Mouse (Mus musculus) c-Kit-positive CD71-positive TER-119-positive erythroid progenitor cells, embryonic 14.5 days (primary cell): ENCODE results near the gene Akap13.

Source experiments
- DNase-seq: peaks from one replicate; pipeline ENCODE4 v3.0.0-alpha.2; 2013; ENCODE audit warnings: low spot score

Akap13 gene

DNA sequence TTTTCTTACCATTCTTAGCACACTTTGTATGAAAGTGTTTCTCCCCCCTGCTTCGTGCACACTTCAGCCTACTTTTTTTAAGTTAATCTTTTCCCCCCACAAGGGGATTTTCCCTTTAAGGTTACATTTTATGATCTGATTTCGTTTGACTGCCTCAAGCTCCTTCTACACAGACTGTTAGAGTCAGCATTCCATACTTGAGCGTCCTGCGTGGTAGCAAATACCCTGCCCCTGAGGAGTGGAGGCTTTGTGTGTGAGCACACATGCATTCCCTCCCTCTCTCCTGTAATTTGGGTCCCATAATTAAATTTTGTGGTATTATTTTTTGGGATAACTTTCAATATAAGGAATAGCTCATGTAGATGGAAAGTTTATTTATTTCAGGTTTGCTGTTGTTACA lies 103.8 kb downstream of the Akap13 start:
- DNase-seq, result no peak

DNA sequence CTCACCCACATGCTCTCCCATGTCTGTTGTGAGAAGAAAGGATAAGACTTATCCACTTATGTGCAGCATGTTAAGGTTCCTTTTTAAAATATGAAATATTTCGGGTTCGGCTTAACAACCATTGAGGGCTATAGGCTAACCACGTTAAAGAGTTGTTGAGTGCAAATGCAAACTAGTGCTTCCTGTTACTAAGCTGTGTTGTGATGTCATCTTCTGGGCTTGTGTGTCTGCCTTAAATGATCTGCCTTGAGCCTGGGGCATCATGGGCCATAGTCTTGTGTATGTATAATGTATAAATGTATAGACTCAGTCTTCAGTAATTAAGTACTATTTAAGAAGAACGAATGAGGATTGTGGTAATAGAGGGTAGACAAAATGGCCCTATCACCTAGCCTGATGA lies 104.6 kb downstream of the Akap13 start:
- DNase-seq, result no peak

DNA sequence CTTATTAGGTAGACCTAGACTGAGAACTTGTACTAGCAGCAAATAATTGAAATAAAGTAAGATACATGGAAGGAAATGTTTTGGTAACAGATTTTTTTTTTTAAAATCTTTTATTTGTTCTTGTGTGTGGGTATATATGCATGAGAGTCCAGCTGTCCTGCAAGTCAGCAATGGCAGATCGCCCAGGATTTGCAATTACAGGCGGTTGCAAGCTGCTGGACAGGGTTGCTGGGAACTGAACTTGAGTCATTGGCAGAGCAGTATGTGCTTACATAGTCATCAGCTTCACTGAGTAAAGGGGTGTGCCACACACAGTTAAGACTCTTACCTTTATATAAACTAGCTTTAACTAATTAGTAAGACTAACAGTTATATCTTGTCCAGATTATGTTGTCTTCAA lies 105.2 kb downstream of the Akap13 start:
- DNase-seq, result no peak

DNA sequence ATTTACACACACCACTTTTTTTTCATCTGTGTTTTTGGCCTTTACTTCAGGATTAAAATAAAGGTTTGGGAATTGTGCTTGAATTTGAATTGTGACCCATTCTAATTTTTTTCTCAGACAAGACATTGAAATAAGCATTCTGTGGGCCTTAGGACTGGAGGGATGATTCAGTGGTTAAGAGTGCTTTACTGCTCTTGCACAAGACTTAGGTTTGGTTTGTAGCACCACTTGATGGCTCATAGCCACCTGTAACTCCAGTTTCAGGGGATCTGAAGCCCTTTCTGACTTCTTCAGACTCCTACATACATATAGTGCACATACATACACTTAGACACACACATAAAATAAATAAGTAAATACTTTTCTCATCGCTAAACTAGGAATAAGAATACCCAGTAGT lies 105.8 kb downstream of the Akap13 start:
- DNase-seq, result no peak

DNA sequence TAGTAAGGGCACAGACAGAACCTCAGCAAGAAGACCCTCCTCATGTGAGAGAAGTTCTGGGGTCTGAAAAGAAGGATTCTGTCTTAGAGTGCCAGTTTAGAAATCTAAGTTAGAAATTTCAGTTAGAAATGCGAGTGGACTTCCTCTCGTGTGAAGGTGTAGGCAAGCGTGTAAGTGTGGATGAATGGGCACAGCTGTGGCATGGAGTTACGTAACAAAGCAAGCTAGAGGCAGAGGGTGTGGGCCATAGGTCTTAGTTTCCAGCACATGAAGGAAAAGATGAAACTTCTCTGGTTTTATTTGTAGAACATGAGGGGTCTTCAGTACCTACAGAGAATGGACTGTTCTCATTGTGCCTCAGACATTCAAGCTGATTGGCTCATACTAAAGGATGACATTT lies 112.9 kb downstream of the Akap13 start:
- no peak for DNase-seq

DNA sequence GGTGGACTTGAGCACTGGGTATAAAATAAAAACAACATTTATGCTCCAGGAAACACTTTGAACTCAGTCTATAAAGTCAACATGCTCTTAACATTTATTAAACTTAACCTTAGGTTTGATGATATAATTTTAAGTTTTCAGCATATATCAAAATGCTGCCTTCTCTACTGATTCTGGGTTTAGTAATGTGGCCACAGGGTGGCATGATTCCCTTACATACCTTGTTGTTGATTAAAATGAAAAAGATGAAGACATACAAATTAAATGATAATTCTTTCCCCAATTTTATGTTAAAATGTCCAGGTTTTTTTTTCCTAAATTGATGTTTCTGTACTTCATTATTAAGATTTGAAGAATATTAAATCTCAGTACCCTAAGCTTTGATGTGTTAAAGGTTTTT lies 113.5 kb downstream of the Akap13 start:
- no peak for DNase-seq

DNA sequence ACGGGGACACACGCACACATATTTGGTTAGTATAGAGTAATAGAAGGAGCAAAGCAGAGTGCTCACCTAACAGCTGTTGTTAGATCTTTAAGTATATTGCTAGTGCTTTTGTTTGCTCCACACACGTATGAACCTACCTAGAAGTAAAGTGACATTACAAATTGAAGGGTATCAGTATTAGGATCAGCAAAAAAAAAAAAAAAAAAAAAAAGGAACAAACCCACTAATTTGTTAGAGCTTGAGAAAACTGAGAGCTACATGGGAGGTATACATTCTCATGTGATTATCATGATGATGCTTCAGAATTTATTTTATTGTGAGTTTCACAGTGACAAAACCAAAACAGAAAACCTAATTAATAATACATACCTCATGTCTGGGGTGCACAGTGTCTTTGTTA lies 114.9 kb downstream of the Akap13 start:
- DNase-seq, result no peak

DNA sequence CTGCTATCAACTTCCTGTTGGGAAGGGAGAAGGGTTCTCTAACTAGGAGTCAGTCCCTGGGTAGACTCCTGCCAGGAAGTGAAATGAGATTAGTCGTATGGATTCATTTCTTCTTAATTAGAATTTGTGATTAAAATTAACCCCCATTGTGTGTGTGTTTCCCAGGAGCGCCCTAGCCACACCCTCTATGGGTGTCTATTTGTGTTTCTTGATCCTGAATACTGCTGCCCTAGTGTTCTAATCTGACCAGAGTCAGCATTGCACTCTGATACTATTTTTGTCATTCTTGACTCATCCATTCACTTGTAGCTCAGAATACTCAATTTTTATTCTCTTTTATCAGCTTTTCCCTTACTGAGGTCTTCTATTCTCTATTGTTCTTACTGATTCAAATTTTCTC lies 115.7 kb downstream of the Akap13 start:
- DNase-seq, result no peak

DNA sequence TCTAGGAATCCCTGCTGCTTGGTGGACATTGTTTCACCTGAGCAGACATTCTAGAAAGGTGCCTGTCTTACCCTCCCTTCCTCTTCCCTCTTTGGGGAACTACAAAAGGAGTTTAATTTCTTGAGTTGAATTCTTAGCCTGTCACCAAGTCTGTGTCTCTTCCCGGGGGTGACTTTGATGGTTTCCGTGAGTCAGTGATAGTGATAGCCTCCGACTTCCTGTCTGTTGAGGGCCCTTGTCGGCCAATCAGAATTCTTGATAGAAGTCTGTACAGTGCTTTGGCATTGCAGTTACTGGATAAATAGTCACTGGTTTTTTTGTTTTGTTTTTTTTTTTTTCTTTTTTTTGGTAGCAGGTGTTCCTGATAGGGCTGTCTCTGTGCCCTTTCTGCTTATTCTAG lies 116.8 kb downstream of the Akap13 start:
- peak; percentile 50 for DNase-seq

DNA sequence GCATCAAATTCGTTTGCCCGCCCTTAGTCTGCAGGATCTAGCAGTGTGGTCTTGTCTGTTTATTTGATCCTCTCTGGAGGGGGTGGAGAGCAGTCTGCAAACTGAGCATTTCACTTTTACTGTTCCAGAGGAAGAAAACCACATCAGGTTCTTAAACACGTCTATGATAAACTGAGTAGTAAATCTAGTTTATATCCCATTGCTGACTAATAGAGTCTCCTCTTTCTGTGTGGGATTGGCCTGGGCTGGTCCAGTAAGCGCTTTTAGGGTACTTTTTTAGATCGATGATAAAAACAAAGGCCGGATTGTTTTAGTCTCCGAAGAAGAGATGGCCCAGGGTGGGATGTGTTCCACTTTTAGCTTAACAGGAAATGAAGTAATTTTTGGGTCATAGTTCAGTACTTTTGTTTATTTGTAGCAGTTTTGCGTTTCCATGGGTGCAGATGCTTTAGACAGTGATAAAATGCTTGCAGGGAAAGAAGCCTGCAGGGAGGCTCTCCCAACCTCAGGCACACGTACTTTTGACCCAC lies 119.9 kb downstream of the Akap13 start:
- no peak for DNase-seq

DNA sequence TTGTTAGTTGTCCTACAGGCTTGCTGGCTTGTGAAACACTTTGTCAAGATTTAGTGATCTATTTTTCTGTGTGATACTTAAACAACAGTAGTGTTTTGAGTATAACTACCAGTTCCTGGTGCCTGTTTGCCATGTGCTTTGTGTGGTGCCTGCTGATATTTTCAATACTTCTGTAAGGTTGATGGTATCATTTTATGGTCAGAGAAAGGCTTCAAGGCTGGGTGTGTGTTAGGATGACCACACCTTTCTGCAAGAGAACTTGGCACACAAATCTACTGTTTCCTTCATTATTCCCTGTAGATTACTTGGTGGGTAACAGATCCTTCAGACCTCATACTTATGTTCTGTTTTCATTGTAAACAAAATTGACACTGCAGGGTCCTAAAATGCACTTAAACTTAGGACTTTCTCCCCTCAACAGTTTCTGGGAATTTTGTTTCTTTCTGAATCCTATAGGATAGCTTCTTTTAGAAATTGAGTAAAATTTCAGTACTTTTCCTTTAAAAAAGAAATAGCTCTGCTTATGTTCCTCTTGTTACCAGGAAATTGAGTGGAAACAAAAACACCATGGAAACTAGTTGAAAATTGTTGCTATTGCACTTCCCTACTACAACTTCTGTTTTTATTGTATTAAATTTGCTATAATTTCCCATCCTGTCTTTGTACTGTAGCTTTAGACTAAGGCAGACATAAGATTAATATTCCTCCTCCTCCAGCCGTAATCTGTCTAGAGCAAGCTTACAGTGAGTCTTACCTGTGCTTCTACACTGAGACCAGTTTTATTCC lies 120.7 kb downstream of the Akap13 start:
- DNase-seq, result no peak

DNA sequence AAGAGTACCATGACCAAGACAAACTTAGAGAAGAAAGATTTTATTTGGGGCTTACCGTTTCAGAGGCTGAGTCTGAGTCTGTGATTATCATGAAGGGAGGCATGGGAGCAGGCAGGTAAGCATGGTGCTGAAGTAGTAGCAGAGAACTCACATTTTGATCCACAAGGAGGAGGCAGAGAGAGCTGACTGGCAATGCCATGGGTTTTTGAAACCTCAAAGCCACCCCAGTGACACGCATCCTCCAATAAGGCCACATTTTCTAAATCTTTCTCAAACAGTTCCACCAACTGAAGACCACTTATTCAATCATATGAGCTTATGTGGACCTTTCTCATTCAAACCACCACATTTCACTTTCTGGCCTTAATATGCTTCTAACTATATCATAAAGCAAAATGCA lies 121.5 kb downstream of the Akap13 start:
- DNase-seq, result no peak

DNA sequence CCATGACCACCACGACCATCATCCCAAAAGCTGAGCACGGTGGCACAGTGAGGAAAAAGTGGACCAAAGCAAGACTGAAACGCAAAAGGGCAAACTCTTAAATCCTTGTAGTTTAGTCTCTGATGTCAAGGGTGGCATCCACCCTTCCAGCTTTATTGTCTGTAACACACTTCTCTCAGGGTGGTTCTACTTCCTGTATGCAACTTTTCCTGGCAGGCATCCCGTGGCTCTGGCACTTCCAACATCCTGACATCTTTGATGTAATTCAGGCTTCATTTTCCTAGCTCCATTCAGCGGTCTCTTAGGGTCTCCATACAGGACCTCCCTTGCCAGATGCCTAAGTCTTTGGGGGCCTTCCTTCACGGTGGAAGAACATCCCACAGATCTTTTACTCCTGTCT lies 122.0 kb downstream of the Akap13 start:
- DNase-seq, result no peak

DNA sequence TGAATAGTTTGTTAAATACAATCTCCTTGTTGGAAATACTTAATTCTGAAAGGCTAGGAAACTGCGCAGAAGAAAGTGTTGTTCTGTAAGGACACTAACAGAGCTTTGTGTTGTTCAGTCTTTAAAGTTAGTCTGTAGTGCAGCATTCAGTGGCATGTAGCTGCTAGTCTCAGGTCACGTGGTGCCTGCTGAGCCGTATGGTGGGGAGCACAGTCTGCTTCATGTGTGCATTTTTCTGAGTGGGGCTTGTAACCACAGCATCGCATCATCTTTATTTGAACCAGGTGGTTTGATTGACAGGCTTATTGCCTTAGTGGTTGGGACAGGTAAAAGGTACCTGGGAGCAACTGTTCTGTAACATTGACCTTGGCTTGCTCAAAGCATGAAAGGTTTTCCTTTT lies 123.3 kb downstream of the Akap13 start:
- DNase-seq, result no peak

DNA sequence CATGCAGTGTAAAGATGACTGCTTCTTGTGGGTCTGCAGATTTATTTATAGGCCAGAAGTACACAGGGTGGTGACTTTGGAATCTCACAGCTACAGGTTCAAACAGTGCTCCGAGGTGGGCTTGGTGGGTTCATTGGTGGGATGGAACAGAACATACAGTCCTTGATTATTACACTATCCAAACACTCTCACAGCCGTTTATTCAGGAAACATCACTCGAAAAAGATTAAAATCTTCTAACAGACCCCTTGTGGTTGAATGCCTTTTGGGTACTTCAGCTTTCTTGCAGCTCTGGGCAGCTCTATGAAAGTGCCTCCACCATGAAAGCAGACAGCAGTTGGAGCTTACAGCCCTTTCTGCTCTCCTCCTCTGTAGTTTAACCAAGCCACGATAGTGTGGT lies 126.8 kb downstream of the Akap13 start:
- no peak for DNase-seq

DNA sequence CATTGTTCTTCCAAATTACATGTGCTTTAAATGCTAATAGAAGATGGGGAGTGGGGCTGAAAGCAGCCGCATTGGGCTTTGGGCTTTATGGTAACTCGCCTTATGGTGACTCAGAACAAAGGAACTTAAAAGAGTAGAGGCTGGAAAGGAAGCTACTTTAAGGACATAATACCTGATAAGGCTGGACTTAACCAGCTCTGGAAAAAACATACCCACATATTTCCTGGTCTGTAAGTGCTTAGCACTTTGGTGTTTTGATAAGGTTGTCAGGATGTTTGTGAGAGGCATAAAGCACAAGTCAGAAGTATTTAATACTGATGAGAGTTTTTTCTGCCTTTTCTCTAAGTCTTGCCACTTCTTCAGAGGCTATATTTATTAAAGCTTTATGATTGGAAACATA lies 128.8 kb downstream of the Akap13 start:
- no peak for DNase-seq

DNA sequence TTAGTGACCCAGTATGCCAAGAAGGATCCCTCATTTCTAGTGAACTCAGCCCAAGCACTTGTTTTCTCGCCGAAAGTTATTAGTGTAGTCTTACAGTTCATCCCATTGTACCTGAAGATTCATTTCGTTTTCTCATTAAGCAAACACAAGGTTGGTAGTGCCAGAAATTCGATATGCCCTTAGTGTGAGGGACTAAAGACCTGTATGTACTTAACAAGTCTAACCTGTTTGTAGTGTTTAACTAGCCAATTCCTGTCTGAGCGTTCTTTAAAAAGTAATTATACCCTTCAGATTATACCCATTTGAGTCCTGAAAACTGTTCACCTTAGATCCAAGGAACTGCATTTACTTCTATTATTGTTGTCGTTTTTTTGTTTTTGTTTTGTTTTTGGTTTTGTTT lies 130.1 kb downstream of the Akap13 start:
- no peak for DNase-seq

DNA sequence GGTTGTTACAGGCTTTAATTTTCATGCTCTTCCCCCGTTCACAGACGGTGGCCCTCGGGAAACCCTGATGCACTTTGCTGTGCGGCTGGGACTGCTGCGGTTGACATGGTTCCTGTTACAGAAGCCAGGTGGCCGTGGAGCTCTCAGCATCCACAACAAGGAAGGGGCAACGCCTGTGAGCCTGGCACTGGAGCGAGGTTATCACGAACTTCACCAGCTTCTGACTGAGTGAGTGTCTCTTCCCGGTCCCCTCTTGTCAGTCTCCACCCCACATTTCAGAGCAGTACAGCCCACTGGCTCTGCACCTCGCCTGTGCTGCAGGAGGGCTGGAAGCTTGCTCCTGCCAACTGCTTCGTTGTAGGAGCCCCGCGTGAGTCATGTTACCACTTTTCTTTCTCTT lies 130.8 kb downstream of the Akap13 start:
- peak; percentile 62 for DNase-seq

DNA sequence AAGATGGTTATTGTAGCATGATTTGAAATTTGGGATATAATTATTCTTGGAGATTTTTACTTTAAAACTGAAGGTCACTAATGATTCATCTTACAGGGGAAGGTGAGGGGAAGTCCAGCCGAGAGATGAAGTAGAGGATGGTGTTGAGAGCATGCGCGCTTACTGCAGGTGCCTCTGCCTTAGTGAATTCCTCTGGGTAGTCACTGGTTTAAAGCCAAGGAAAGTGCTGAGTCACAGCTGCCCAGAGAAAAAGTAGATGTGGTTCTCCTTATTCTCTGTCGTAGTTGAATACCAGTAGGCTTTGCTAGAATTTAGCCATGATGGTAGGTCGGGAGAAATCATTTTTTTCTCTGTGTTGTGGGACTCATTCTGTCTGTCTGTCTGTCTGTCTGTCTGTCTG lies 132.4 kb downstream of the Akap13 start:
- DNase-seq, result peak; percentile 89

DNA sequence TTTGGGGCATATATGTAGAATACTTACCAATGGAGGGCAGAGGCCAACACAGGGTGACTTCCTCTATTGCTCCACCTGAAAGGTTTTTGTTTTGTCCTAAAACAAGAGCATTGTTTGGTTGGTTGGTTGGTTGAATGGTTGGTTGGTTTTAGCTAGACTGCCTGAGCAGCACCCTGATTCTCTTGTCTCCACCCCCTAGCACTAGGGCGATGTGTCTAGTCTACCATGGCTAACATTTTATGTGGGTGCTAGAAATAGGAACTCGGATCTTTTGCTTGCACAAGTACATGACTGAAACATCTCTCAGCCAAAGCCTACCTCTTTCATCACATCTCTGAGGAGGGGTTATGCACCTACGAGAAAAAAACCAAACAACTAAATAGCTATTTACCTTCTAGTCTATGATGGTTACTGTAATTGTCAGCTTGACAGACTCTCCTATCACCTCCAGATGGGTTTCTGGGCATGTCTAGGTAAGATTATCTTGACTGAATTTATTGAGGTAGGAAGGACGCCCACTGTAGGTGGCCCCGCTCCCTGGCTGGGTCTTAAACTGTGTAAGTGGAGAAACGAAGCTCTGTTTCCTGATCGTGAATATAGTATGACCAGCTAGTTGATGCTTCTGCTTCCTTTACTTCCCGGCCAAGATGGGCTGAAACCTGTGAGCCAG lies 134.1 kb downstream of the Akap13 start:
- DNase-seq, result peak; percentile 48

DNA sequence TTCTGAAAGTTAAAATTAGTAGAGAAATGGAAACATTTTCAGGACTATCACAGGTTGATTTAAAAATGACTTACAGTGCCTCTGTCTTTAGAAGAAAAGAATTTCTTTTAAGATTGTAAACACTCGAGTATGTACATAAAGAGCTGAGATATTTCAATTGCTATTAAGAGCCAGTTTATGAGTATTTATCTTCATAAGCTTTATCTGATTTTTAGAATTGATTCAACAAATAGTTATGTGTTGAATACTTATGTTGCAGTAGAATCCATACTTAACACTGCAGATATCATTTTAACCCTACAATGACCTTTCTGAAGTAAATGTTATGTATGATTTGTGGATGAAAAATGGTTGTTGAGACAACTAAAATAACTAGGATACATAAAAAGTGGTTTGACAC lies 136.6 kb downstream of the Akap13 start:
- no peak for DNase-seq

DNA sequence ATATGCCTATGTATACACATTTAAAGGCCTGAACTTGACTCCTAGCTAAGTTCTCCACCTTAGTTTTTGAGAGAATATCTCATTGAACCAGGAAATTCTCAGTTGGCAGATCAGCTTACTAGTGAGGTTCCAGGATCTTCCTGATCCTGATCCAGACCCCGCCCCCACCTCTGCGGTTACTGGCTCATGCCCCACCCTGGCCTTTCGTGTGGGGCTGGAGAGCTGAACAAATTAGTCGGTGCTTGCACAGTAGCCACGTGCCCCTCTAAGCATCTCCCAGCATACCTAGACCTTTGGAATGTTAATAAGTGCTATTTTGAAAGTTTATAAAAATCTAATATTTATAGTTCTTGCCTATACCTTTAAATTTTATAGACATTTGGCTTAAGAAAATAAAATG lies 139.5 kb downstream of the Akap13 start:
- peak; percentile 69 for DNase-seq

DNA sequence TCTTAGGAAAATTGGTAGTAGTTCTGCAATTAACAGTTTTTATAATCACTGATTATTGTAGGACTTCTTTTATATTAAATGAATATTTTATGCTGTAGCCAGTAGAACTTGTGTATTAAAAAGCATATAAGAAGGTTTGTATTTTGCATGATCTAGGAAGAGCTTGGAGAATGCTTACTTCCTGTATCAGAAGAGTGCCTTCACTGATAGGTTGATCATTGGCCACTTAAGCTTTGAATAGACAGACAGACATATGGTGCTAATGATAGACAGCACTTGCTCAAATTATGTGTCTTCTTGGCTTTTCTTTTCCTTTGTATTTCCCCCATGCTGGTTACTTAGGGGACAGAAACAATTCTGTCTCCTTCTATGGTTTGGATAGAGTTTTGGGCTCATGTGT lies 139.9 kb downstream of the Akap13 start:
- no peak for DNase-seq
